Mouse (Mus musculus): ENCODE measurements around the gene Pstpip1.

DNA sequence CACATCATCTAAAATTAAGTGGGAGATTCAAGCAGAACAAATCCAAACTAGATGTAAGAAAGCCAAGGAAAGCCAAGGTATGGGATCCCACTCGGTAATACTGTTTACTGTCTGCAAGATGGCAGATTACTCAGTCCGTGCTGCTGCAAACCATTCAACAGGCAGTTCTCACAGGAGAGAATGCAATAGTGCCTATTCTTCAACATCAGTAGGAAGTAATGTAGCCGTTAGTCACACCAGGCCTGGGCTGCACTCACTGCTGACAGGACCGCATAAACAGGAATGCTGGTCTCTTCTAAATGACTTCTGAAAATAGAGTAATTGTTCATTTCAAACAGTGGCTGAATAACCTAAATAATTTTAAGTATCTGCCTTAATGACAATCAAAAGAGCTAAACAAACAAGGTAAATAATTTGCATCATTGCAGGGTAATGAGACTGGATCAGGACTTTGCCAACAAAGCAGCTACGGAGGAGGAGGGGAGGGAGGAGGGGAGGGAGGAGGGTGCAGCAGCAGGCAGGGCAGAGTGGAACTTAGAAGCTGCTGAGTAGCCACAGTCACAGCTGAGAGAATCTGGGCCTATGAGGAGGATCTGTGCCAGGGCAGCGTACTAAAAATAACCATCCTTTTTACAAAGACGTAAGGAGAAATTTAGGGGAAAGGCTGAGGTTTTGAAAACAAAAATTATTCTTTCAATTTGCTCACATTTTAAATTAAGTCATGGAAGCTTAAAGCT, 62.2 kb downstream of the Pstpip1 start:
- TF ChIP-seq POLR2A (IDR thresholded peaks at IDR 0.05; ENCODE audit: control insufficient read depth, extremely low read depth, insufficient read depth, low read length, poor library complexity) (no peak), CTCF (IDR thresholded peaks at IDR 0.05; ENCODE audit: borderline replicate concordance, control insufficient read depth, extremely low read depth, insufficient read depth, low read length, poor library complexity) (no peak)

Data from thymus, adult 2 months (tissue).